Mouse (Mus musculus): ENCODE measurements around the gene Map7. TPM values are rescaled to one million over a fixed set of nuclear protein-coding genes. Genes with fewer than 3 reads are reported as not detected.

Map7 gene
- total RNA-seq, 4 experiments from 2014 or later = 3.0 to 6.3 (median 4.5) TPM

DNA sequence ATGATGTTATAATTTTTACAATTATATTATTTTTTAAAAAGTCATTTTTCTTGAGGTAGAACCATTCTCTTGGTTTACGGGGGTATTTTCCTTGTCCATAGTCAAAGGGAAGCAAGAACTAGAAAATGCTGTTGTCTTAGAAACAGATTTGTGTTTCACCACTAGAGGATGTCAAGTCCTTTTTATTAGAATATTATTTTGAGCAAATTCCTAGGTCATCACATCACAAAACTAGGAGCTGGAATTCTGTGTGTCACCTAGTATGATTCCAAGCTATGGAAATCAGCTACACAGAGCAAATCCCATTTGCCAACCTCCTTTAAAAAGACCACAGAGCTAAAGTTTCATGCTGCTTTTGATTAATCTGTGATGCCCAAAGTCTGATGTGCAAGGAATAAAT, 3.9 kb downstream of the Map7 start:
- no peak for DNase-seq (ENCODE audit: low spot score in 2 of 2)

DNA sequence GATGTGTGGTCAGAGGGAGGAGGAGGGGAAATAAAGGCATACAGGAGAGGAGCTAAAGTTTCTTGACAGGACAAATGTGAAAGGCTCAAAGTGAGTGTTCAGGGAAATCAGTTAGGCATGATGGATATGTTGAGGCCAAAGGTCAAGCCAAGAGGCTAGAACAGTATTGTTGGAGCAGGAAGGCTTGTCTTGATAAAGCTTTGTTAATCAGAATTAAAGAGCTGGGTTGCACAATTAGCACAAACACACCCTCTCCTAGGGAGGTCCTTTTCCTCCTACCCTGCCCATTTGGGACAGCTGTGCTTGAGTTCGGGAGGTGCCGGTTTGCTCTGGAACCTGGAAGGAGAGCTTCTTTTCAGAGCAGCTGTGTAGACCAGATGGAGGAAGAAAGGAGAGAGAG, 5.2 kb downstream of the Map7 start:
- DNase-seq (ENCODE audit: low spot score in 2 of 2) = no peak

- DNase-seq (ENCODE audit: low spot score in 2 of 2) = no peak
Measured at GRCm38 (mm10) chr10:20155401-20155800, 7.1 kb downstream of the Map7 start.

GRCm38 (mm10) chr10:20157021-20157726, 8.9 kb downstream of the Map7 start:
- no peak for DNase-seq (ENCODE audit: low spot score in 2 of 2)

GRCm38 (mm10) chr10:20158756-20159155, 10.5 kb downstream of the Map7 start:
- no peak for DNase-seq (ENCODE audit: low spot score in 2 of 2)

DNA sequence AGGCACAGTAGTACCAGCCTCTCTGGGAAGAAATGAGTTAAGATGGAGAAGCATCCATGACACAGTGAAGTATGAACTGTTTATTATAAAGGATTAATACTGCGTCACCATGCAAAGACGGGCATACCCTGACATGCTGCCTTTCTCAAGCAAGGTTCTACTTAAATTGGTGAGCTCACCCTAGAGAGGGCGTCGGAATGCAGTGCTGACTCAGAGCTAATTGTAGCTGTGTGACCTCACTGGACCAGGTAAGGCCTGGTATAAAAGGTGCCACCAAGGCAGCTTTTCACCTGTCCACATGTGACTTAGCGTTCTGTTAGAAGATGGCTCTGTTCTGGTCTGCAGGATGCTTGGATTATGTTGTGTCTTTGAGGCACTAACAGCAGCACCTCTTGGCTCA, 11.0 kb downstream of the Map7 start:
- DNase-seq (ENCODE audit: low spot score in 2 of 2) = no peak

DNA sequence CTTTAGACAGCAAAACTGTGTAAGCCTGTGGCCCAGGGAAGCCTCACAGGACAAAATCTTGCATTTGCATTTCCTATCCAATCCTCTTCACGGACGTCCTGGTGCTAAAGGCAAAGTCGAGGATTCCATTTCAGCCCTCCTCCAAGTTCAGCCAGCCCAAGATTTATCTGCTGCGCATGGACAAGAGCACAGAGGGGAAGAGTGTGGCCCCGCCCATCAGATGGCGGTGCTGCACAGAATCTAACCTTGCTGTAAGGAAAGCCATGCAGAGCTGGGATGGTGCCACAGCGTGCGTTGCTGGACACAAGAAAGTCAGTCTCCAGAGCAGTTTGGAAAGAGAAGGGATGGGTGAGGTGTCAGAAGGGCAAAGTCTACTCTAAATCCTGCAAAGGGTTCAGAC, 12.6 kb downstream of the Map7 start:
- no peak for DNase-seq (ENCODE audit: low spot score in 2 of 2)

DNA sequence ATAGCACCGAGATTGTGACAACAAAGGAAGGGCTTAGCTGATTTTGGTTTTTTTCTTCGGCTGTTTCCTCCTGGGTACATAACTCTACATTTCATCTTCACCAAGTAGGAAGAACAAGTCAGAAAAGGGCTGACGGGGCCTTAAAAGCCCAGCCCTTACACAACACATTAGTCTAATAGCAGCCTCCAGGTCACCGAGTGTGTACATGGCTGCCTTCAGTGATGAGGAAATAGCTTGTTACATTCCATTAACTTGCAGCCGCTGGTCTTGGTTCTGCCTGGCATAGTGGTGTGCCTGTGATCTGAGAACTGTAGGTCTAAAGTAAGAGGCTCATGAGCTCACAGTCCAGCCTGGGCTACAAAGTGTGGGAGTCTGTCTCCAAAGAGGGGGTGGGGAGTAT, 16.5 kb downstream of the Map7 start:
- no peak for DNase-seq (ENCODE audit: low spot score in 2 of 2)

- no peak for DNase-seq (ENCODE audit: low spot score in 2 of 2)
Measured at GRCm38 (mm10) chr10:20166797-20167196, 18.5 kb downstream of the Map7 start.

- no peak for DNase-seq (ENCODE audit: low spot score in 2 of 2)
Measured at GRCm38 (mm10) chr10:20167467-20167866, 19.2 kb downstream of the Map7 start.

DNA sequence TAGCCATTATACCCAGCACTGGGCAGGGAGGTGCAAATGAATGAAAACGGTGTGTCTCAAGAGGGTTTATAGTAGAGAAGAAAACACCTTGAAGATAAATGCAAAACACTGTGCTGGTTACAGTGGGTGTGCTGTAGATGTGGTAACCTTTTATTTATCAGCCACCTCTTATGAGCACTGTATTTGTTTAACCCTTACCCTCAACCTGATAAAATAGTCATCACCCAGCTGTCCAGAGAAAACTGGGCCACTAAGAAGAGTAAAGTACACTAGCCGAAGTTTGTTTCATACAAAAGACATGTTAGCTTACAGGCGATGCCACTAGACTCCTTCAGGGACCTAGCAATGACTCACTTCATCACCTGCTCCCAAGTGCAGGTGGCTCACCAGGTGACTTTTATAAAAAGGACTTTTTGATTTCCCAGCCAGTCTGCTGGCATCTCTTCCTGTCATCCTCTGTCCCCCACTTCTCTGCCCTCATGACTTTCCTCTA, 21.0 kb downstream of the Map7 start:
- DNase-seq (ENCODE audit: low spot score in 2 of 2) = no peak

DNA sequence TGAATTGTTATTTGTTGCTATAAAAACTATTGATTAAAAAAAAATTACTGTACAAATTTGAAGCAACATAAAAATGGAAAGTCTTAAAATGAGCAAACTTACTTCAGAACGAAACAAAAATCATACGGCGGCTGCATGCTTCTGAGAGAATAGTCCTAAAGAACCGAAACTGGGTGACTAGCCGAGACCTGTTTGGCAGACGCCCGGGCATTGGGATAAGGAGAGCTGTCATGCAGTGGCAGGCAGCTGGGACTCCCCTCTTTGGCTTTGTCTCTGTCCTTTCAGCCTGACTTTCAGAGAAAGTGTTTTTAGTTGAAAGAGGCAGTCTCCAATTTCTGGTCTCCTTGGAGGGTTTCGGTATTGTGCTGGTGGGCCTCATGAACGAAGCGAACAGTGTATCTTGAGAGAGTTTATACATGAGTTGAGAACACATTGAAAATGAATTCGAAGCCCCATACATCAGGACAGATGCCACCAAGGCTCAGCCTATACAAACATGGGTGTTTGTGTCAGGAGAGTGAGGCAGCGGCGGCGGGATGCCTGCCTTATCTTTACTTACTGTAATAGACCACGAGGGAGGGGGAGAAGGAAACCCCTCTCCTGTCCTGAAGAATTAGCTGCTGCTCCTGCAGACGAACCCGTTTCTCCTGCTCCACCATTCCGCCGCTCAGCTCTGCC, 21.8 kb downstream of the Map7 start:
- DNase-seq (ENCODE audit: low spot score in 2 of 2) = no peak

GRCm38 (mm10) chr10:20170605-20171088, 22.4 kb downstream of the Map7 start:
- DNase-seq (ENCODE audit: low spot score in 2 of 2) = peak in 1 of 2 experiments; percentile 14

GRCm38 (mm10) chr10:20171209-20171608, 22.9 kb downstream of the Map7 start:
- DNase-seq (ENCODE audit: low spot score in 2 of 2) = no peak

GRCm38 (mm10) chr10:20171756-20172155, 23.5 kb downstream of the Map7 start:
- DNase-seq (ENCODE audit: low spot score in 2 of 2) = no peak

- no peak for DNase-seq (ENCODE audit: low spot score in 2 of 2)
Measured at GRCm38 (mm10) chr10:20173733-20174132, 25.5 kb downstream of the Map7 start.

DNA sequence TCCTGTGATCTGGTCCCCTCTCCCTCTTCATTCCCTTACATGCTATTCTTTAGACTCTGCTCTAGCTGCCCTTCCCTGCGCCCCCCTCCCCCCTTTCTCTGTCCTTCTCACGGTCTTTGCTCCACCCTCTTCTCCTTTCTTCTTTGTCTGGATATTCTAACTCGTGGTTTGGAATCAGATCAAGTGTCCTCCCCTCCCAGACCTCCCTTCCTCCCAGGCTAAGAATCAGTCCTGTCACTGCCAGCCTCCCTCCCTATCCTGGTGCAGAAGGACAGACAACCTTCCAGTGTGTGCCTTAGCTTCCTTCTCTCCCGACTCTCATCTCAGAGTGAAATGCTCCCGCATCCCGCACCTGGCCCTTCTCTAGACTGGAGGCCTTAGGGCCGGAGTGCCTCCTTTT, 27.8 kb downstream of the Map7 start:
- DNase-seq (ENCODE audit: low spot score in 2 of 2) = no peak

DNA sequence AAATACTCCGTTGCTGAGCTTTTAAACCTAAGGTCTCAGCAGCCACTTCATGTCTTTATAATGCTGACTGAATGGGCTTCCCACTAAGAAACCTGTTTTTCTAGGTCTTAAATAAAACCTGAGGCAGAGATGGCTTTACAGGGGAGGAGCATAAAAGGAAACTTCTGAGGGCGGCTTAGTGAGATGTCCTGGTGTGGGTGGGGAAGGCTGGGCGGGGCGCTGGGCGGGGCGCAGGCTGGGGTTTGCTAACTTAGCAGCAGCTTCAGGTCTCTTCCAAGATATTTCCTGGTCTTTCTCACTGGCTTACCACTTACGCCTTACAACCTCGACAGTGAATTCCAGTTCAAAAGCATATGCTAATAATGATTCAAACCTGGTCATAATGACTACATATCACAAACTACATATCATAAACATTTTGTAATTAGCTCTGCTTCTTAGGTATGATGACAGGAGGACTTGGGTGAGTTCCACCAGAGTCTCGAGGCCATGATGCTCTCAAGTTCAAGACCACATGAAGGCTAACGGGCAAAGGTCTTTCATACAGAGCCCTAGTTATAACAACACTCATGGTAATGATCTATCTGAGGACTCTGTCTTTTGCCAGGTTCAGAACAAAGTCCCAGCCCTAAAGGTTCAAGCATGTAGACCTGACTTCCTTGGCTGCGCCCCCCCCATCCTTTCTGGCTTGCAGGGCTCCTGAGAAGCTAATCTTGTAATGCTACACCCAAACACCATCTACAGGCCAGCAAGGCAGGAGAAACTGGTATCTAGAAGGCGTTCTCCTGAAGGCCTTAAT, 30.7 kb downstream of the Map7 start:
- no peak for DNase-seq (ENCODE audit: low spot score in 2 of 2)

DNA sequence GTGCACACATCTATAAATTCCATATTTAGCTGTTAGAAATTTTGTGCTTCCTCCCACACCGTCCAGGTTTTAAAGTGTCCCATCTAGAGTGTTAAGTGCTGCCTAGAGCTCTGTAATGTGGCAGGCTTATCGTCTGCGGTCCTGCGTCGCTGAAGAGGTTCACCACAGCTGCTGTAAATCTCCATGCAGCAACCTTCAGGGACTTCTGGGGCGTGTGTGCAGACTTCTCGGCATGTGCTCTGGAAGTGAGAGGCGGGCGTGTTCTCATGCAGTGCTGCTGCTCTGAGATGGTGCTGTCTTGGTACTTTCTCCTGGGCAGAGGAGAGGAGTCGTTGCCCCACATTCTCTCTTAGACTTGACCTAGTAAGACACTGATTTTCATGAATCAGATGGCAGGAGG, 32.9 kb downstream of the Map7 start:
- DNase-seq (ENCODE audit: low spot score in 2 of 2) = no peak

- no peak for DNase-seq (ENCODE audit: low spot score in 2 of 2)
Measured at GRCm38 (mm10) chr10:20181680-20182399, 33.6 kb downstream of the Map7 start.

GRCm38 (mm10) chr10:20184326-20184725, 36.1 kb downstream of the Map7 start:
- DNase-seq (ENCODE audit: low spot score in 2 of 2) = no peak
